Mouse (Mus musculus) layer of hippocampus, postnatal 36 days (tissue): ENCODE data around the gene Fam71a. TPM values are rescaled to one million over a fixed set of nuclear protein-coding genes. Genes with fewer than 3 reads are reported as not detected.
A peak's percentile ranks its signal among the peaks of the same experiment; 100 is the strongest.

ENCODE experiments used
- DNase-seq, 2 experiments: peaks; one replicate each; pipeline ENCODE4 v3.0.0; 2022
- total RNA-seq, 2 experiments: library from RNA; stranded (reverse); gene quantifications; 2 replicates each; pipeline ENCODE4 v1.2.3; 2021

The Fam71a gene
- not detected for total RNA-seq

DNA sequence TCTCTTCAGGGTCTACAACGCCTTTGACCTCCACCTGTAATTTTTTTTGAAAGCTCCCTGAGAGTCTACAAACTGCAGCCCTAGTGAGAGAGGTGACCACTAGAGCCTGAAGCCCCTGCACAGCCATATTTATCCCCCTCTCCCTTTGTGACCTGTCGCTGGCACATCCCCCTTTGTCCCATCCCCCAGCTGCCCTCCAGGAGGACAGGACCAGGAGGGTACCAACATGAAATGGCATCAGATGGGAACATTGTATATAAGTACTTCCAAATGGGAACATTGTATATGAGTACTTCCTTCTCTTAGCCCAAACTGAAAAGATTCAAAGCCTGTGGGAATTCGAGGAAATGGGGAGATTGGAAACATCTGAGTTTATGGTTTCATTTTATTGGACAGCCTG is at the start of gene Fam71a:
TSS of gene Fam71a (minus strand) at position 101 of the 400 bp plus-strand sequence.
- no peak for DNase-seq

GRCm38 (mm10) chr1:191211096-191211495 is 46.5 kb upstream of the Fam71a start:
- DNase-seq: no peak

DNA sequence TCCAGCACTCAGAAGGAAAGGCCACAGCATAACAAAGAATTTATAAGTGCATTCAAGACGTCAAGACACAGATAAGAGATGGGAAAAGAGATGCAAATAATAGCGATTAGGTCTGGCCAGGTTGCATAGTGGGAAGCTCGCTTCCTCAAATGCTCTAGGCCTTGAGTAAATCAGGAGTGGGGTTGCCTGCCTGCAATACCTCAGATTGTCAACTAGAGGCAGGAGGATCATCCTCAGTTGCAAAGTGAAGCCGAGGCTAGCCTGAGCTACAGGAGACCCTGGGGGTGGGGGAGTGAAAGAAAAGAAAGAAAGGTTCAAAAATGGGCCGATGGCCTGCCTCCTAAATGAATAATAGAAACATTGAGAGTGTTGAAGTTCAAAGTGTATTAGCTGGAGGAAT is 41.2 kb upstream of the Fam71a start:
- no peak for DNase-seq

DNA sequence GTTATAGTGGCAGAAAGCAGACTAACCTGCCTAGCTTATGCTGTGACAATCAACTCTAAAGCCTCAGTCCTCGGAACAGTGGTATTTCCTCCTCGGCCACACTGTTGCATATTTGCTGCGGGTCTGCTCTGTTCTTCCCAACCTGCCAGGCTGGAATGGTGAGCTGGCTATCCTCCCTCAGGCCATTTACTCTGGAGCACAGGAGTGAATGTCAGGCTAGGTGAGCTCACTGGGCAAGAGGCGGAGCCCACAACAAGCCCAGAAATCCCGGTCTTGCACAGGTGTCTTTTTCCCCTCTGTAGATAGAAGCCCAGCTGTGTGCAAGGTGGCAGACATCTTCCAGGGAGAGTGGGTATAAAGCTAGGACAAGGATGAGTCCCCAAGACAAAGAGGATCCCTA is 40.3 kb upstream of the Fam71a start:
- DNase-seq: no peak

GRCm38 (mm10) chr1:191203496-191203895 is 38.9 kb upstream of the Fam71a start:
- DNase-seq: no peak

DNA sequence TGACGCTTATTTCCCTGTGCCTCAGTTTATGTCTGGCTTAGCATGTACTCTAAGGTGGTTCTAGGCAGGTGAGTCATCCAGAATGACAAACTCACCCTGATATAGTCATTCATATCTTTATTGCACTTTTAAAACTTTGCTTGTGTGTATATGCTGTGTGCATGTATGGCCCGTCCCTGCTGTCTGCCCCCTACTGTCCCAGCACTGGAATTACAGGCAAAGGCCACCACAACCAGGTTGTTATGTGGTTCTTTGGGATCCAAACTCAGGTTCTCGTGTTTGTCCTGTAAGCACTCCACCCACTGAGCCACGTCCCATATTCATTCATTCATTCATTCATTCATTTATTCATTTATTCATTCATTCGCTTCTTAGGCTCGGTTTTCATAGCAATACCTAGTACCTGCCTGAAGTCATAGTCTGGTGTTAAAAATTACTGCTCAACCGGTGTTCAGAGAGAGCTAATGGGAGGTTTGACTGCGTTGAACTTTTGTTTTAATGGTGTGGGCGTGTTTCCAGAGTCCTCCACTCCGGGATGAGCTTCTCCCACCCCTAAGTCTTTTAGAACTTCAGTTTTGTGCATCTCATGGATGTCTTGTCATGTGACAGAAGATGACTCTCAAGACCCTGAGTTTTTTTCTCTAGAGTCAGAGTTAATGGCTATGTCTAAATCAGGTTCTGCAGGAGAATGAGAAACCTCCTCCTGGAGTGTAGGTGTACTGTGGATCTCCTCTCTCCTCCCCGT is 37.8 kb upstream of the Fam71a start:
- DNase-seq: no peak

- DNase-seq: no peak
Observed at GRCm38 (mm10) chr1:191200816-191201602, 36.4 kb upstream of the Fam71a start.

GRCm38 (mm10) chr1:191197916-191198315 is 33.3 kb upstream of the Fam71a start:
- DNase-seq: no peak

DNA sequence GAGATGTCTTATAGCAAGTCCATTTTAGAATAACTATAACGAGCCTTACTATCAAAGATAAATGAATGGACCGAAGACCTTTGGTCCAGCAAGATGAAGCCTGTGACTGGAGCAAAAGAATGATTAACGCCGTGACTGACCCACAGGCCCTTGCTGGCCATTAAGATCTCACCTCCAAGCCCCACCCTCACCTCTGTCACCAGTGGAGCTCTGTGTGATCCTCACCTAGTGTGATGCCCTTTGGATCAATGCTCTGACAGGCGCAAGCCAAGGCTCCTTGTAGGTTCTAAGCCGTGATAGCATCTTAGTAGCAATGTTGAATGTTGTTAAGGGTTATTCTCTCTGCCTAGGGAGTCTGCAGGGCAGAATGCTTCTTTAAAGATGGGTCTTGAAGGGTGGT is 31.4 kb upstream of the Fam71a start:
- DNase-seq: no peak

GRCm38 (mm10) chr1:191193657-191194424 is 29.2 kb upstream of the Fam71a start:
- no peak for DNase-seq

- no peak for DNase-seq
Observed at GRCm38 (mm10) chr1:191192751-191193150, 28.1 kb upstream of the Fam71a start.

DNA sequence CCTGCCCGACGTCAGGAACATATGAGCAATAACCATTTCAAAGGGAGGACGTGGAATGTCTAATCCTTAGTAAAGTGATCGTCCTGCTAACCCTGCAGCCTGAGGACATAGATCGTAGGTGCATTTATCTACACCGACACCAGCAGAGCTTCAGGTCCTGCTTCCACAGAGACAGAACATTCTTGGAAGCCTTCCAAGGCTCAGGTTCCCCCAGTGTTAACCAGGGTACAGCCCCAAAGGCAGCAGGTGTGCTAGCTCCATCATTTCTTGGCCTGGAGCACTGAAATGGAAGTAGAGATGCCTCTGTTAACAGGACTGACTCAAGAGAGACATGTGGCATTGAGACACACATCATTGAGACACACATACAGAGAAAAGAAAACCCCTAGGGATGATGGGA is 27.6 kb upstream of the Fam71a start:
- no peak for DNase-seq

DNA sequence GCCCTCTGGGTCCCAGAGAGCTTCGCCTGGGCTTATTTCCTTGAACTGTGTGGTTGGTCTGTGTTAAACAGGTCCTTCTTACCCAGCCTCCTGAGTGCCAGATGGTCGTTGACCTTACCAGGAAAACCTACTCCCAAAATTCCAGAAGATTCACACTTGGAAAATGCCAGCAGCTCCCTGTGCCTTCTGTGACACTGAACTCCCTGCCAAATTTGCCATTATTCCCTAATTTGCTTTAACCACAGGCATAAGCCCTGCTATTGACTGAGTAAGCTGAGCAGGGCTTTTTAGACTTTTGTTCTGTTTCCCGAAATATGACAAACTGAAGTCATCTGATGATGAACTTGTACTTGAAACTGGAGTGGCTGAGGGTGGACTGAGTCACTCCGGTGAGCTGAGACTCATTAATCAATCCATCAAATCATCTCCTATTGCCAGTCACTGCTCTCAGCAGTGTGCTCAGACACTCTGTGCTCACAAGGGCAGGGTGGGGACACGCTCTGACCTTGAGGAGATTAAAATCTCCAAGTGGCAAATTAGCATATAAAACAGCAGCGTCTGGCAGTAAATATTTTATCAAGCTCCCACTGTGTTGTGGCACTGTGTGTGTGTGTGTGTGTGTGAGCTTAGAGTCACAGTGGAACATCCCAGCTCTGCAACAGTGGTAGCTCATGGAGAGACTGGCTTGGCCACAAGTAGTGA is 25.2 kb upstream of the Fam71a start:
- DNase-seq: no peak

- DNase-seq: no peak
Observed at GRCm38 (mm10) chr1:191186386-191186770, 21.8 kb upstream of the Fam71a start.

DNA sequence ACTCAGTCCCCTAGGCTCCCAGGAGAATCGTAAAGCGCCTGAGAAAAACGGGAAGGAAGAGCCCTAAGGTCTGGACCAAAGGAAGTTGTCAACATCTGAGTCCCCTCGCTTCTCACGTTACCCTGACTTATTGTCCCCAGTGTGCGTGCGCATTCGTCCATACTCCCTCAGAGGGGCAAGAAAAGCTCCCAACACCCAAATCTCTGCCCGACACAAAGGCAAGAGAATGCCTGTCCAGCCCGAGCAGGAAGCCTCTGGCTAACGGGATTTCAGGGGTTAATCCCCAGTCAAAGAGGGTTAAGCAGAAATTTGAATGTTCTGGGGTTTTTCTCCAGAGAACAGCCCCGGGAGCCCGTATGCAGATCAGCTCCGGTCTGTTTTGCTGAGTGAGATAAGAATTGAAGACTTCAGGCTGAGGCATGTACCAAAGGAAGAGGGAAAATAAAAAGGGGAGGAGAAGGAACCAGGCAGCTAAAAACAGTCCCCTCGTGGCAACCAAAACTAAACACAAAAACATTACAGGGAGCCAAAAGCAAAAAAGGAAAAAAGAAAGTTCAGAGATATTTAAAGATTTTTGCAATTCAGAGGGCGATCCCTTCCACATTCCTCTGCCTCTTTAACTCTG is 21.3 kb upstream of the Fam71a start:
- DNase-seq: no peak

- peak in 1 of 2 experiments; percentile 8 for DNase-seq
Observed at GRCm38 (mm10) chr1:191184841-191185251, 20.2 kb upstream of the Fam71a start.

DNA sequence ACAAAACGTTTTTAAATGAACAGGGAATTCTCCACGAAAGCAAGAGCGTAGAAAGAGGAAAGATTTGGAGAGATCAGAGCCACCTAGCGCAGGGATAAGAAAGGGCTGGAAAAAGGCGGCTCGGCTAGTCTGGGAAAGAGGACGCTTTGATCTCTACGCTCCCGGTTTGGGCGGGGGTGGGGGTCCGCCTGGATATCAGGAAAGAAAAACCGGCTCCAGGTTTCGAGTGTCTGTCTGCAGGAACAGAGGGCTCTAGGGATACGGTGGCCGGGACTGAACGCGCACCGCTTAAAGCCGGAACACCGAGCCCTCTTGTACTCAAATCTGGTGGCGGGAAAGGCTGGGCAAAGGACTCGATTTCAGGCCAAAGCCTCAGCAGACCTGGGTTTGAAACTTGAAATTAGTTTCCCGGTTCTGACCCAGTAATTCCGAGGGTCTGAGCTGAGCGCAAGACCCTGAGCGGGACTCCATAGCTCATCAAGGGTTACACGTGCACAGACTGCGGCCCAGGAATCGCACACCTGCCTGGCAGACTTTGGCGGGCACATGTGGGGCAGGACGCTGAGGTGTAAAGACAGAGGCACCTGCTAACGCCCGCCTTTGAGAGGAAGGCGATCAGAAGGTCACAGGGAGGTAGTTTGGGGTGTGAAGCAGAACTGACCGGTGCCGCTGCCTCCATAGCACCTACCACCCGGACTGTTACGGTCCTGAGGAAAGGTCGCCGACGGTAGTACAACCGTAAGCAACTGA is 19.6 kb upstream of the Fam71a start:
- DNase-seq: no peak

- peak; percentile 80 for DNase-seq
Observed at GRCm38 (mm10) chr1:191183163-191184065, 18.8 kb upstream of the Fam71a start.

DNA sequence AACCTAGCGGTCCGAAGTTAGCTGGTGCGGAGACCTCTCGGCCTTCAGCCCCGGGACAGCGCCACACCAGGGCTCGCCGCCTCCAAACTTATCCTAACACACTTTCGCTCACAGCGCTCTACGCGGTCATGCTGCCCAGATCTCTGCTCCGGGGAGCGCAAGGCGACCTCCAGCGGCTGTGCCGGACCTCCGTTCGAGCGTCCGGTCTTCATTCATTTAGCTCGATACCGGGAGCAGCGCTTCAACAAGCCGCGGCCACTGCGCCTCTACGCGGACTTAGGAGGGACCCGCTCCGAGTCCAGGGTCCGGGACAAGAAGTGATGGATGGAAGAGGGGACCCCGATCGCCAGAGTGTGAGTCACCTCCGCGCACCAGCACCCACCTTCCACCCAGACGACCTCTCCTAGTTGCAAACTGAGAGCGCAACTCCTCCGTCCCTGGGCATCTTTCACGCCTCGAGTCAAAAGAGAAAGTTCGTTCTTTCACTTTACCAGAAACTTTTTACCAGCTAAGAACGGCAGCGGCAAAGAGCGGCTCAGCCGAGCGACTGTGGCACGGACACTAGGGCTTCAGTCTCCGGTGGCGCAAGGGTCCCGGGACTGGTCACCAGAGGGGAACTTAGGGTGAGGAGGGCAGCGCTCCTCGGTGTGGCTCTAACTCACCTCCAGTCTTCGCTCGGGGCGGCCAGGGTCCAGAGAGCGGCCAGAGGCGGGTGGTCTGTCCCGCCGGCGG is 18.0 kb upstream of the Fam71a start:
- peak; percentile 9 to 33 for DNase-seq
